Mouse (Mus musculus) hindbrain, embryonic 16.5 days (tissue): ENCODE results near the gene Ralgapb. TPM values are rescaled to one million over a fixed set of nuclear protein-coding genes. Genes with fewer than 3 reads are reported as not detected.

ENCODE experiments used
- ATAC-seq: fragments of 200-750 bp; cut with Nextera tagmentation; 2 replicates; pipeline ENCODE4 v1.8.0; 2017; ENCODE audit warnings: moderate TSS enrichment, moderate library complexity
- H3K27ac ChIP-seq: fragments of 300-500 bp; sonication (generic); 2 replicates; pipeline ENCODE4 v1.5.1; 2014; ENCODE audit warnings: low read depth, mild to moderate bottlenecking, control low read depth, low read length, moderate library complexity
- H3K27me3 ChIP-seq: fragments of 300-500 bp; sonication (generic); replicated peaks from 2 replicates; pipeline ENCODE4 v1.6.1; 2014; ENCODE audit warnings: low read length; ENCODE audit not compliant: control insufficient read depth, insufficient read depth
- H3K36me3 ChIP-seq: fragments of 300-500 bp; sonication (generic); 2 replicates; pipeline ENCODE4 v1.6.1; 2014; ENCODE audit warnings: mild to moderate bottlenecking, low read length, moderate library complexity, mixed read lengths; ENCODE audit not compliant: control insufficient read depth, insufficient read depth
- H3K4me1 ChIP-seq: fragments of 300-500 bp; sonication (generic); 2 replicates; pipeline ENCODE4 v1.6.1; 2014; ENCODE audit warnings: low read depth, low read length; ENCODE audit not compliant: control insufficient read depth, insufficient read depth
- H3K4me2 ChIP-seq: fragments of 300-500 bp; sonication (generic); 2 replicates; pipeline ENCODE4 v1.6.1; 2014; ENCODE audit warnings: mild to moderate bottlenecking, low read length, control low read depth, moderate library complexity
- H3K4me3 ChIP-seq: fragments of 300-500 bp; sonication (generic); 2 replicates; pipeline ENCODE4 v1.5.1; 2014; ENCODE audit warnings: mild to moderate bottlenecking, low read length, control low read depth, moderate library complexity
- H3K9ac ChIP-seq: fragments of 300-500 bp; sonication (generic); 2 replicates; pipeline ENCODE4 v1.6.1; 2014; ENCODE audit warnings: low read depth, mild to moderate bottlenecking, control low read depth, low read length, moderate library complexity
- H3K9me3 ChIP-seq: fragments of 300-500 bp; sonication (generic); 2 replicates; pipeline ENCODE4 v1.6.1; 2014; ENCODE audit warnings: mild to moderate bottlenecking, low read length, moderate library complexity; ENCODE audit not compliant: control insufficient read depth
- WGBS: fragments of 180-500 bp; shearing (Covaris S2); extraction: QIAGEN DNeasy Blood & Tissue Kit; methylation state at CpG from one replicate; pipeline ENCODE4 v1.1.7; 2014; 5-methylcytosine and 5-hydroxymethylcytosine counted together
- polyA plus RNA-seq: library from polyadenylated mRNA; unstranded; fragments of >200 nt; fragmentation: Nextera tagmentation; extraction: Ambion mirVana; gene quantifications from 2 replicates; pipeline ENCODE4 v1.2.1, GENCODE M21; 2015

The Ralgapb gene
- polyA plus RNA-seq, 1 experiment from 2014 or later, result 19.1 TPM

GRCm38 (mm10) chr2:158370173-158370550 lies 39.5 kb upstream of the Ralgapb start:
- H3K4me2 ChIP-seq, result no peak overlapping the region
- no peak for ATAC-seq
- 14% methylated on average over 5 of the region's 5 CpGs for WGBS
- no peaks in the 10 kb centered on the region for H3K36me3 ChIP-seq
- H3K27me3 ChIP-seq, result no peaks in the 10 kb centered on the region
- no peaks in the 10 kb centered on the region for H3K4me1 ChIP-seq
- no peaks in the 10 kb centered on the region for H3K9me3 ChIP-seq
- no peak overlapping the region for H3K9ac ChIP-seq
- no peak overlapping the region for H3K4me3 ChIP-seq
- no peak overlapping the region for H3K27ac ChIP-seq

- peaks cover 7% of the 10 kb centered on the region for H3K4me1 ChIP-seq
- H3K4me2 ChIP-seq, result no peak overlapping the region
- H3K27ac ChIP-seq, result no peak overlapping the region
- WGBS, result 62% methylated on average over 5 of the region's 5 CpGs
- H3K9me3 ChIP-seq, result no peaks in the 10 kb centered on the region
- no peak overlapping the region for H3K4me3 ChIP-seq
- ATAC-seq, result no peak
- H3K36me3 ChIP-seq, result no peaks in the 10 kb centered on the region
- no peak overlapping the region for H3K9ac ChIP-seq
- no peaks in the 10 kb centered on the region for H3K27me3 ChIP-seq
These were observed 36.6 kb upstream of the Ralgapb start for GRCm38 (mm10) chr2:158373061-158373460.

GRCm38 (mm10) chr2:158373516-158373915 lies 36.1 kb upstream of the Ralgapb start:
- no peaks in the 10 kb centered on the region for H3K9me3 ChIP-seq
- H3K27me3 ChIP-seq, result no peaks in the 10 kb centered on the region
- no peak overlapping the region for H3K4me2 ChIP-seq
- H3K9ac ChIP-seq, result no peak overlapping the region
- H3K36me3 ChIP-seq, result peaks cover 3% of the 10 kb centered on the region; the same call in 1 of the 2 replicates
- H3K4me3 ChIP-seq, result no peak overlapping the region
- peaks cover 11% of the 10 kb centered on the region for H3K4me1 ChIP-seq
- WGBS, result 72% methylated on average over 7 of the region's 7 CpGs
- H3K27ac ChIP-seq, result no peak overlapping the region
- no peak for ATAC-seq

- ATAC-seq, result peak; percentile 89
- no peaks in the 10 kb centered on the region for H3K9me3 ChIP-seq
- peak within 1 kb of the TSS; percentile 91 for H3K27ac ChIP-seq
- H3K4me2 ChIP-seq, result peak within 1 kb of the TSS; percentile 55
- WGBS, result 1% methylated on average over 36 of the region's 36 CpGs
- H3K27me3 ChIP-seq, result no peaks in the 10 kb centered on the region
- peaks cover 3% of the 10 kb centered on the region for H3K36me3 ChIP-seq
- peak within 1 kb of the TSS; percentile 63 for H3K4me3 ChIP-seq
- peak within 1 kb of the TSS; percentile 80 for H3K9ac ChIP-seq
- H3K4me1 ChIP-seq, result peaks cover 18% of the 10 kb centered on the region
These were observed 34.1 kb upstream of the Ralgapb start, which contains the start of gene Snhg11 for GRCm38 (mm10) chr2:158375443-158376122. Snhg11 (plus strand) TSS chr2:158375638.

- Histone ChIP-seq H3K36me3 (peaks cover 9% of the 10 kb centered on the region), H3K4me3 (peak overlapping the region; percentile 63), H3K4me1 (peaks cover 22% of the 10 kb centered on the region), H3K4me2 (peak overlapping the region; percentile 55), H3K27me3 (no peaks in the 10 kb centered on the region), H3K27ac (peak overlapping the region; percentile 91), H3K9ac (peak overlapping the region; percentile 80), H3K9me3 (no peaks in the 10 kb centered on the region)
- 19% methylated on average over 12 of the region's 12 CpGs for WGBS
- peak; percentile 9; the same call in 1 of the 2 replicates for ATAC-seq
These were observed 33.4 kb upstream of the Ralgapb start for GRCm38 (mm10) chr2:158376123-158376687.

- Histone ChIP-seq H3K4me2 (peak overlapping the region; percentile 55), H3K4me1 (peaks cover 22% of the 10 kb centered on the region), H3K36me3 (peaks cover 11% of the 10 kb centered on the region), H3K27me3 (no peaks in the 10 kb centered on the region), H3K9me3 (no peaks in the 10 kb centered on the region), H3K9ac (peak overlapping the region; percentile 80), H3K27ac (peak overlapping the region; percentile 91), H3K4me3 (peak overlapping the region; percentile 63)
- ATAC-seq, result no peak
- WGBS, result 61% methylated on average over 7 of the region's 7 CpGs
These were observed 32.9 kb upstream of the Ralgapb start for GRCm38 (mm10) chr2:158376798-158377197.

GRCm38 (mm10) chr2:158377811-158378210 lies 31.8 kb upstream of the Ralgapb start:
- Histone ChIP-seq H3K4me3 (peak overlapping the region; percentile 63), H3K9ac (peak overlapping the region; percentile 31; the same call in 1 of the 2 replicates), H3K36me3 (peaks cover 11% of the 10 kb centered on the region), H3K4me1 (peaks cover 22% of the 10 kb centered on the region), H3K27ac (no peak overlapping the region), H3K27me3 (no peaks in the 10 kb centered on the region), H3K4me2 (peak overlapping the region; percentile 55), H3K9me3 (no peaks in the 10 kb centered on the region)
- ATAC-seq, result no peak
- WGBS, result 82% methylated on average over 1 of the region's 1 CpGs

GRCm38 (mm10) chr2:158379354-158380078 lies 30.1 kb upstream of the Ralgapb start:
- Histone ChIP-seq H3K9ac (no peak overlapping the region), H3K36me3 (peaks cover 14% of the 10 kb centered on the region), H3K9me3 (no peaks in the 10 kb centered on the region), H3K4me2 (peak overlapping the region; percentile 36), H3K4me3 (no peak overlapping the region), H3K27ac (no peak overlapping the region), H3K4me1 (peaks cover 22% of the 10 kb centered on the region), H3K27me3 (no peaks in the 10 kb centered on the region)
- ATAC-seq, result peak; percentile 51
- WGBS, result 42% methylated on average over 13 of the region's 13 CpGs

- H3K36me3 ChIP-seq, result peaks cover 6% of the 10 kb centered on the region
- H3K4me2 ChIP-seq, result no peak overlapping the region
- H3K4me1 ChIP-seq, result no peaks in the 10 kb centered on the region
- no peak overlapping the region for H3K4me3 ChIP-seq
- no peaks in the 10 kb centered on the region for H3K9me3 ChIP-seq
- ATAC-seq, result no peak
- 44% methylated on average over 8 of the region's 8 CpGs for WGBS
- H3K9ac ChIP-seq, result no peak overlapping the region
- H3K27ac ChIP-seq, result no peak overlapping the region
- no peaks in the 10 kb centered on the region for H3K27me3 ChIP-seq
These were observed 23.6 kb upstream of the Ralgapb start for GRCm38 (mm10) chr2:158386072-158386471.
